In genomic region chr14:100950681-100951119, GRCm38 (mm10) we compare ENCODE assay signal across 18 mouse cellular contexts.
DNase-seq lines count a peak whose midpoint lies in the region; ATAC-seq and TF ChIP-seq lines count a peak whose summit lies in the region.
"Had no signal": no experiment of that assay in that cellular context is flagged by ENCODE, and none has a peak within 500 bp of the region (broad histone marks: within the 10 kb centered on the region; RNA-seq: fewer than 3 reads in every experiment).

No protein-coding gene starts in this region.

- no peak overlapping the region for H3K27ac ChIP-seq in forebrain, embryonic 16.5 days (ENCODE audit: low read length)
- no peak overlapping the region for H3K27ac ChIP-seq in forebrain, embryonic 15.5 days (replicated peaks)
- peak overlapping the region; percentile 77 for H3K27ac ChIP-seq in embryonic facial prominence, embryonic 10.5 days (replicated peaks)
- peak overlapping the region; percentile 73 for H3K27ac ChIP-seq in limb, embryonic 10.5 days
- no peak overlapping the region for H3K27ac ChIP-seq in cerebellum, adult 2 months (ENCODE audit: insufficient read depth, low read length)
- H3K27ac ChIP-seq: kidney, postnatal 0 days; liver, embryonic 13.5 days; midbrain, embryonic 13.5 days had no signal

- peak; percentile 28; the same call in 1 of the 2 replicates for ATAC-seq in forebrain, embryonic 16.5 days
- no peak for ATAC-seq in forebrain, embryonic 15.5 days (replicated peaks)
- ATAC-seq in granulocyte monocyte progenitor cell, adult 5-6 weeks (replicated peaks; ENCODE audit: poor library complexity, severe bottlenecking): no peak
- ATAC-seq: intestine, postnatal 0 days; midbrain, embryonic 13.5 days; Patski had no signal

- H3K4me1 ChIP-seq in forebrain, embryonic 16.5 days (replicated peaks; ENCODE audit: control insufficient read depth, insufficient read depth, low read length): 0 out of 2 replicates have a peak, but pooled peaks cover 3% of the 10 kb centered on the region
- no peaks in the 10 kb centered on the region for H3K4me1 ChIP-seq in forebrain, embryonic 15.5 days
- 0 out of 2 replicates have a peak, but pooled peaks cover 4% of the 10 kb centered on the region for H3K4me1 ChIP-seq in embryonic facial prominence, embryonic 10.5 days
- H3K4me1 ChIP-seq in limb, embryonic 10.5 days: peaks cover 12% of the 10 kb centered on the region
- no peaks in the 10 kb centered on the region for H3K4me1 ChIP-seq in cerebellum, adult 2 months (ENCODE audit: control insufficient read depth, insufficient read depth, low read length)
- H3K4me1 ChIP-seq: heart, embryonic 12.5 days; liver, embryonic 13.5 days; midbrain, embryonic 13.5 days had no signal

- H3K4me2 ChIP-seq in forebrain, embryonic 16.5 days (ENCODE audit: low read length): no peak overlapping the region
- no peak overlapping the region for H3K4me2 ChIP-seq in forebrain, embryonic 15.5 days (replicated peaks)
- H3K4me2 ChIP-seq: heart, embryonic 12.5 days; liver, embryonic 13.5 days; midbrain, embryonic 13.5 days had no signal

- H3K9me3 ChIP-seq in forebrain, embryonic 16.5 days (ENCODE audit: control insufficient read depth, low read length): no peaks in the 10 kb centered on the region
- no peaks in the 10 kb centered on the region for H3K9me3 ChIP-seq in forebrain, embryonic 15.5 days
- H3K9me3 ChIP-seq in embryonic facial prominence, embryonic 10.5 days: 0 out of 2 replicates have a peak, but pooled peaks cover 3% of the 10 kb centered on the region
- no peaks in the 10 kb centered on the region for H3K9me3 ChIP-seq in limb, embryonic 10.5 days (replicated peaks)
- H3K9me3 ChIP-seq: heart, embryonic 12.5 days; liver, embryonic 13.5 days; midbrain, embryonic 13.5 days had no signal

- TF ChIP-seq CTCF in cerebellum, adult 2 months (IDR thresholded peaks at IDR 0.05; ENCODE audit: borderline replicate concordance, insufficient read depth, low read depth, low read length): no peak

- H3K4me3 ChIP-seq in forebrain, embryonic 16.5 days (replicated peaks; ENCODE audit: low read length): no peak overlapping the region
- H3K4me3 ChIP-seq in forebrain, embryonic 15.5 days: no peak overlapping the region
- no peak overlapping the region for H3K4me3 ChIP-seq in embryonic facial prominence, embryonic 10.5 days
- H3K4me3 ChIP-seq in limb, embryonic 10.5 days: no peak overlapping the region
- H3K4me3 ChIP-seq in cerebellum, adult 2 months (replicated peaks; ENCODE audit: insufficient read depth, low read depth, low read length): no peak overlapping the region
- H3K4me3 ChIP-seq: heart, embryonic 12.5 days; liver, embryonic 13.5 days; midbrain, embryonic 13.5 days had no signal

- H3K27me3 ChIP-seq in forebrain, embryonic 16.5 days (replicated peaks; ENCODE audit: control insufficient read depth, insufficient read depth, low read length): no peaks in the 10 kb centered on the region
- H3K27me3 ChIP-seq in forebrain, embryonic 15.5 days: no peaks in the 10 kb centered on the region
- H3K27me3 ChIP-seq in embryonic facial prominence, embryonic 10.5 days (replicated peaks; ENCODE audit: low read depth, poor library complexity, severe bottlenecking): no peaks in the 10 kb centered on the region
- no peaks in the 10 kb centered on the region for H3K27me3 ChIP-seq in limb, embryonic 10.5 days (ENCODE audit: low read depth, poor library complexity, severe bottlenecking)
- no peaks in the 10 kb centered on the region for H3K27me3 ChIP-seq in cerebellum, adult 2 months (ENCODE audit: control insufficient read depth, insufficient read depth, low read length)
- H3K27me3 ChIP-seq: heart, embryonic 12.5 days; liver, embryonic 13.5 days; midbrain, embryonic 13.5 days; Patski had no signal

- H3K36me3 ChIP-seq in forebrain, embryonic 16.5 days (ENCODE audit: control insufficient read depth, insufficient read depth): no peaks in the 10 kb centered on the region
- H3K36me3 ChIP-seq in forebrain, embryonic 15.5 days: no peaks in the 10 kb centered on the region
- no peaks in the 10 kb centered on the region for H3K36me3 ChIP-seq in embryonic facial prominence, embryonic 10.5 days (replicated peaks)
- no peaks in the 10 kb centered on the region for H3K36me3 ChIP-seq in limb, embryonic 10.5 days
- H3K36me3 ChIP-seq: heart, embryonic 12.5 days; liver, embryonic 13.5 days; midbrain, embryonic 13.5 days had no signal

- H3K9ac ChIP-seq in forebrain, embryonic 16.5 days (replicated peaks; ENCODE audit: low read depth, low read length): no peak overlapping the region
- no peak overlapping the region for H3K9ac ChIP-seq in forebrain, embryonic 15.5 days (replicated peaks)
- H3K9ac ChIP-seq: heart, embryonic 12.5 days; liver, embryonic 13.5 days; midbrain, embryonic 13.5 days had no signal

- 54% methylated on average over 3 of the region's 3 CpGs for WGBS in forebrain, embryonic 16.5 days
- WGBS in forebrain, embryonic 15.5 days: 63% methylated on average over 3 of the region's 3 CpGs
- 36% methylated on average over 3 of the region's 3 CpGs for WGBS in embryonic facial prominence, embryonic 10.5 days
- WGBS in limb, embryonic 10.5 days: 28% methylated on average over 3 of the region's 3 CpGs
- 41% methylated on average over 3 of the region's 3 CpGs for WGBS in cerebellum, adult 2 months

- TF ChIP-seq POLR2A in cerebellum, adult 2 months (IDR thresholded peaks at IDR 0.05; ENCODE audit: borderline replicate concordance, insufficient read depth, low read length): no peak

- peak; percentile 2 for DNase-seq in Muller cell, postnatal 12 days (ENCODE audit: inconsistent ontology term)
- DNase-seq in embryonic facial prominence, embryonic 10.5 days (ENCODE audit: low spot score): peak; percentile 75
- DNase-seq in limb, embryonic 10.5 days (ENCODE audit: low spot score): peak; percentile 45
- no peak for DNase-seq in cerebellum, adult 2 months
- no peak for DNase-seq in adrenal gland, adult 18-20 months (ENCODE audit: low spot score in 2 of 2)
- DNase-seq: cerebellum, postnatal 25 days; gastrocnemius, postnatal 10 days; heart, postnatal 36 days; liver, embryonic 13.5 days; lung, postnatal 4 days had no signal

Comparison
In these comparisons a context has a peak if more than half of its experiments do, and no peak if none do; other contexts are left out.
1. H3K27ac ChIP-seq: peak in embryonic facial prominence, embryonic 10.5 days (single experiment) and limb, embryonic 10.5 days (single experiment); none in forebrain, embryonic 16.5 days (single experiment), forebrain, embryonic 15.5 days (single experiment) and cerebellum, adult 2 months (single experiment).
2. DNase-seq: peak in Muller cell, postnatal 12 days (single experiment), embryonic facial prominence, embryonic 10.5 days (single experiment) and limb, embryonic 10.5 days (single experiment); none in cerebellum, adult 2 months (0 of 2) and adrenal gland, adult 18-20 months (0 of 2).